Mouse (Mus musculus): ENCODE data around the gene Tmem198. TPM values are rescaled to one million over a fixed set of nuclear protein-coding genes. Genes with fewer than 3 reads are reported as not detected.

The Tmem198 gene
- polyA plus RNA-seq, 1 experiment from 2014 or later, result 0.79 TPM

- Histone ChIP-seq H3K27ac (no peak overlapping the region), H3K36me3 (peaks cover 80% of the 10 kb centered on the region), H3K27me3 (no peaks in the 10 kb centered on the region), H3K4me3 (no peak overlapping the region), H3K4me1 (no peaks in the 10 kb centered on the region), H3K9ac (no peak overlapping the region), H3K4me2 (no peak overlapping the region), H3K9me3 (no peaks in the 10 kb centered on the region)
- WGBS, result 88% methylated on average over 19 of the region's 19 CpGs
- ATAC-seq (ENCODE audit: insufficient number of reproducible peaks, low FRiP score, low TSS enrichment, low read depth), result no peak
Observed at GRCm38 (mm10) chr1:75532280-75533172, 53.2 kb downstream of the Tmem198 start.

- H3K36me3 ChIP-seq, result peaks cover 71% of the 10 kb centered on the region
- H3K9me3 ChIP-seq, result no peaks in the 10 kb centered on the region
- no peak for ATAC-seq (ENCODE audit: insufficient number of reproducible peaks, low FRiP score, low TSS enrichment, low read depth)
- H3K4me3 ChIP-seq, result no peak overlapping the region
- no peaks in the 10 kb centered on the region for H3K4me1 ChIP-seq
- H3K9ac ChIP-seq, result no peak overlapping the region
- no peak overlapping the region for H3K27ac ChIP-seq
- no peaks in the 10 kb centered on the region for H3K27me3 ChIP-seq
- no peak overlapping the region for H3K4me2 ChIP-seq
- 83% methylated on average over 18 of the region's 19 CpGs for WGBS
Observed at GRCm38 (mm10) chr1:75533325-75534252, 54.3 kb downstream of the Tmem198 start.

Other genes starting within 250 kb of the Tmem198 start
- gene A630095N17Rik, start 247.4 kb upstream of the Tmem198 start, polyA plus RNA-seq (2015; fragmentation: Nextera tagmentation; extraction: Ambion mirVana), result not detected in 2 replicates
- gene Dnajb2, start 243.1 kb upstream of the Tmem198 start, polyA plus RNA-seq (2015; fragmentation: Nextera tagmentation; extraction: Ambion mirVana), result 44.5 and 49.5 TPM in 2 replicates
- 0.12 and 0.14 TPM in 2 replicates for gene Ptprn, start 215.0 kb upstream of the Tmem198 start, polyA plus RNA-seq (2015; fragmentation: Nextera tagmentation; extraction: Ambion mirVana)
- 0.35 TPM in 1 of 2 replicates, not detected in the other for gene Resp18, start 201.1 kb upstream of the Tmem198 start, polyA plus RNA-seq (2015; fragmentation: Nextera tagmentation; extraction: Ambion mirVana)
- gene Dnpep, start 161.5 kb upstream of the Tmem198 start, polyA plus RNA-seq (2015; fragmentation: Nextera tagmentation; extraction: Ambion mirVana), result 117 TPM in 2 replicates
- gene Des, start 119.2 kb upstream of the Tmem198 start, polyA plus RNA-seq (2015; fragmentation: Nextera tagmentation; extraction: Ambion mirVana), result 74.4 and 227 TPM in 2 replicates
- gene Speg, start 104.2 kb upstream of the Tmem198 start, polyA plus RNA-seq (2015; fragmentation: Nextera tagmentation; extraction: Ambion mirVana), result 15.4 and 16.3 TPM in 2 replicates
- 94.6 and 97.0 TPM in 2 replicates for gene Gmppa, start 43.6 kb upstream of the Tmem198 start, polyA plus RNA-seq (2015; fragmentation: Nextera tagmentation; extraction: Ambion mirVana)
- 0.14 TPM in 2 replicates for gene Asic4, start 29.1 kb upstream of the Tmem198 start, polyA plus RNA-seq (2015; fragmentation: Nextera tagmentation; extraction: Ambion mirVana)
- gene Chpf, start 225 bp upstream of the Tmem198 start, polyA plus RNA-seq (2015; fragmentation: Nextera tagmentation; extraction: Ambion mirVana), result 51.7 and 58.8 TPM in 2 replicates
- gene Obsl1, start 26.9 kb downstream of the Tmem198 start, polyA plus RNA-seq (2015; fragmentation: Nextera tagmentation; extraction: Ambion mirVana), result 83.7 and 90.9 TPM in 2 replicates
- gene Inha, start 27.5 kb downstream of the Tmem198 start, polyA plus RNA-seq (2015; fragmentation: Nextera tagmentation; extraction: Ambion mirVana), result 11.2 and 12.2 TPM in 2 replicates
- 19.9 and 20.2 TPM in 2 replicates for gene Stk11ip, start 42.0 kb downstream of the Tmem198 start, polyA plus RNA-seq (2015; fragmentation: Nextera tagmentation; extraction: Ambion mirVana)
- gene Slc4a3, start 66.7 kb downstream of the Tmem198 start, polyA plus RNA-seq (2015; fragmentation: Nextera tagmentation; extraction: Ambion mirVana), result 24.1 and 24.8 TPM in 2 replicates